Mouse (Mus musculus) natural killer cell, adult 2 months (primary cell): ENCODE results near the gene Sh2d6.
"Not testable (repeated sequence)": the region's sequence is repeated elsewhere in the genome, so short reads cannot be mapped to it uniquely, and the experiment has no call there.

ENCODE experiments used
- DNase-seq, 2 experiments: peaks; one replicate each; pipeline ENCODE4 v3.0.0; 2022; ENCODE audit warnings: low spot score in 2 of 2

The Sh2d6 gene

GRCm38 (mm10) chr6:72503309-72503708, 18.2 kb downstream of the Sh2d6 start:
- DNase-seq, result no peak

GRCm38 (mm10) chr6:72498950-72499349, 22.6 kb downstream of the Sh2d6 start:
- DNase-seq, result no peak

GRCm38 (mm10) chr6:72492892-72493291, 28.6 kb downstream of the Sh2d6 start:
- DNase-seq, result no peak

- DNase-seq, result no peak
Observed at GRCm38 (mm10) chr6:72491151-72491550, 30.4 kb downstream of the Sh2d6 start.

GRCm38 (mm10) chr6:72489534-72489933, 32.0 kb downstream of the Sh2d6 start:
- no peak for DNase-seq

GRCm38 (mm10) chr6:72488850-72489249, 32.7 kb downstream of the Sh2d6 start:
- no peak for DNase-seq

GRCm38 (mm10) chr6:72487282-72487681, 34.2 kb downstream of the Sh2d6 start:
- no peak for DNase-seq

- no peak for DNase-seq
Observed at GRCm38 (mm10) chr6:72486307-72486706, 35.2 kb downstream of the Sh2d6 start.

- DNase-seq, result no peak
Observed at GRCm38 (mm10) chr6:72484887-72485286, 36.6 kb downstream of the Sh2d6 start.

- DNase-seq, result no peak
Observed at GRCm38 (mm10) chr6:72482156-72482555, 39.4 kb downstream of the Sh2d6 start.

GRCm38 (mm10) chr6:72480422-72480702, 41.1 kb downstream of the Sh2d6 start:
- no peak for DNase-seq

- DNase-seq, result no peak
Observed at GRCm38 (mm10) chr6:72479645-72480421, 41.7 kb downstream of the Sh2d6 start.

GRCm38 (mm10) chr6:72478691-72479090, 42.8 kb downstream of the Sh2d6 start:
- not testable (repeated sequence) for DNase-seq

- no peak for DNase-seq
Observed at GRCm38 (mm10) chr6:72477621-72478020, 43.9 kb downstream of the Sh2d6 start.

GRCm38 (mm10) chr6:72476836-72477235, 44.7 kb downstream of the Sh2d6 start:
- no peak for DNase-seq

GRCm38 (mm10) chr6:72475221-72475985, 46.1 kb downstream of the Sh2d6 start:
- no peak for DNase-seq

GRCm38 (mm10) chr6:72473264-72474041, 48.1 kb downstream of the Sh2d6 start:
- no peak for DNase-seq

GRCm38 (mm10) chr6:72466171-72466570, 55.3 kb downstream of the Sh2d6 start:
- DNase-seq, result no peak

- DNase-seq, result no peak
Observed at GRCm38 (mm10) chr6:72465361-72466157, 55.9 kb downstream of the Sh2d6 start.
